Mouse (Mus musculus) left cerebral cortex, adult 2 months (tissue): ENCODE data around the gene Ttc32. TPM values are rescaled to one million over a fixed set of nuclear protein-coding genes. Genes with fewer than 3 reads are reported as not detected.

ENCODE experiments used
- DNase-seq, 2 experiments: peaks; one replicate each; pipeline ENCODE4 v3.0.0; 2021 to 2022; ENCODE audit warnings: low spot score in 2 of 2, mixed read lengths in 1 of 2; ENCODE audit errors: extremely low spot score in 1 of 2
- H3K27ac ChIP-seq: fragments of 200-600 bp; 2 replicates; pipeline ENCODE4 v1.8.1; 2022
- H3K4me3 ChIP-seq: fragments of 200-600 bp; 2 replicates; pipeline ENCODE4 v1.8.1; 2022
- CTCF ChIP-seq: fragments of 200-600 bp; IDR thresholded peaks from 2 replicates; pipeline ENCODE4 v1.8.1; 2022; ENCODE audit warnings: antibody characterized with exemption, mild to moderate bottlenecking, moderate library complexity
- intact Hi-C: fragments of 180-260 bp; cut with DNase I; formaldehyde crosslinking; loops from one replicate; pipeline ENCODE4 v1.15.1; 2025
- total RNA-seq, 2 experiments: library from RNA; stranded (reverse); gene quantifications; 2 replicates each; pipeline ENCODE4 v1.2.3; 2021

The Ttc32 gene
- total RNA-seq, 2 experiments from 2014 or later, result 4.6 to 4.7 TPM

- Histone ChIP-seq H3K4me3 (no peak overlapping the region), H3K27ac (no peak overlapping the region)
- DNase-seq, result no peak
- no peak for TF ChIP-seq CTCF
- intact Hi-C loops, result no loop called here
These were observed 60.4 kb downstream of the Ttc32 start for GRCm38 (mm10) chr12:9090226-9090625.

Other genes with a start within 250 kb of the Ttc32 start
- gene Laptm4a, start 108.3 kb upstream of the Ttc32 start, total RNA-seq, result 100 to 1,000 TPM; 166 to 168 TPM
- gene Matn3, start 82.1 kb upstream of the Ttc32 start, total RNA-seq, result under 1 TPM in 1 of 2 experiments, not detected in 1; 0.12 TPM
- 10 to 100 TPM; 43.2 to 45.0 TPM for gene Wdr35, start 56.1 kb upstream of the Ttc32 start, total RNA-seq